Mouse (Mus musculus) forebrain, postnatal 0 days (tissue): ENCODE results near the gene Slc25a26. TPM values are rescaled to one million over a fixed set of nuclear protein-coding genes. Genes with fewer than 3 reads are reported as not detected.

Experiments used
- ATAC-seq: fragments of 200-750 bp; cut with Nextera tagmentation; 2 replicates; pipeline ENCODE4 v1.8.0; 2017; ENCODE audit warnings: mild to moderate bottlenecking, moderate library complexity
- DNase-seq: peaks from one replicate; pipeline ENCODE4 v3.0.0-alpha.2; 2015
- H3K27ac ChIP-seq: fragments of 300-500 bp; sonication (generic); 2 replicates; pipeline ENCODE4 v1.5.1; 2014; ENCODE audit warnings: low read depth, mild to moderate bottlenecking, antibody characterized with exemption, low read length, moderate library complexity, mixed read lengths
- H3K27me3 ChIP-seq: fragments of 300-500 bp; sonication (generic); 2 replicates; pipeline ENCODE4 v1.6.1; 2014; ENCODE audit warnings: mild to moderate bottlenecking, low read length, mixed read lengths; ENCODE audit not compliant: insufficient read depth
- H3K36me3 ChIP-seq: fragments of 300-500 bp; sonication (generic); 2 replicates; pipeline ENCODE4 v1.6.1; 2014; ENCODE audit warnings: mild to moderate bottlenecking, moderate library complexity; ENCODE audit not compliant: insufficient read depth
- H3K4me1 ChIP-seq: fragments of 300-500 bp; sonication (generic); 2 replicates; pipeline ENCODE4 v1.6.1; 2014; ENCODE audit warnings: antibody characterized with exemption; ENCODE audit not compliant: insufficient read depth
- H3K4me2 ChIP-seq: fragments of 300-500 bp; sonication (generic); 2 replicates; pipeline ENCODE4 v1.6.1; 2014; ENCODE audit warnings: low read depth, mild to moderate bottlenecking, moderate library complexity
- H3K4me3 ChIP-seq: fragments of 300-500 bp; sonication (generic); 2 replicates; pipeline ENCODE4 v1.5.1; 2014; ENCODE audit warnings: low read depth, low read length, mixed read lengths
- H3K9ac ChIP-seq: fragments of 300-500 bp; sonication (generic); 2 replicates; pipeline ENCODE4 v1.6.1; 2014; ENCODE audit warnings: mild to moderate bottlenecking
- H3K9me3 ChIP-seq: fragments of 300-500 bp; sonication (generic); 2 replicates; pipeline ENCODE4 v1.6.1; 2016; ENCODE audit warnings: low read length
- CTCF ChIP-seq: sonication (generic); IDR thresholded peaks from 2 replicates; pipeline ENCODE4 v1.5.1; 2016; ENCODE audit warnings: antibody characterized with exemption, control low read depth, low read depth
- WGBS: fragments of 180-500 bp; shearing (Covaris S2); extraction: QIAGEN DNeasy Blood & Tissue Kit; methylation state at CpG from one replicate; pipeline ENCODE4 v1.1.7; 2014; 5-methylcytosine and 5-hydroxymethylcytosine counted together
- polyA plus RNA-seq: library from polyadenylated mRNA; unstranded; fragments of >200 nt; fragmentation: Nextera tagmentation; extraction: Ambion mirVana; gene quantifications from 2 replicates; pipeline ENCODE4 v1.2.1, GENCODE M21; 2015
- total RNA-seq: library from RNA; depleted of rRNA; stranded (reverse); fragments of >200 nt; gene quantifications from 2 replicates; pipeline ENCODE4 v1.2.3, GENCODE M21; 2014

Gene Slc25a26
- total and polyA plus RNA-seq, 2 experiments from 2014 or later = 8.0 to 8.7 TPM

DNA sequence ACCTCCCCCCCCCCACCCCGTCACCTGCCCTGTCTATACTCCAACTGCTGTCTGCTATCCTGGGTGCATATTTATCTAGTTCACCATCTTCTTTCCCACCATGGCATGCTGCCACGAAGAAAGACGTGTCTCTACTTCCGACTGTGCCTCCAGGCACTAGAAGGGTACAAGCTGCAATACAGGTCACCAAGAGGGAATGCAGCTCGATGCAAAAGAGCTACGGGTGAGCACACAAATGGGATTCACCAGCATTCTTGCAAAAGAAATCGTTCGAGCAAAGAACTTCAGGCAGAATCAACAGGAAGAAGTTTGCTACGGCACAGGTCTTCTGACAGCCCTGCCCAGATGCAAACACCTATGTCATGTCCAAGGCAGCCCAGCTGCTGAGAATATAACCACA lies 134.6 kb downstream of the Slc25a26 start:
- no peak for ATAC-seq
- Histone ChIP-seq H3K4me2 (no peak overlapping the region), H3K36me3 (no peaks in the 10 kb centered on the region), H3K9me3 (no peaks in the 10 kb centered on the region), H3K9ac (no peak overlapping the region), H3K4me3 (no peak overlapping the region), H3K27me3 (no peaks in the 10 kb centered on the region), H3K27ac (no peak overlapping the region; the same call in 1 of the 2 replicates), H3K4me1 (no peaks in the 10 kb centered on the region)
- DNase-seq = no peak
- no peak for TF ChIP-seq CTCF
- 60% methylated on average over 9 of the region's 9 CpGs for WGBS

DNA sequence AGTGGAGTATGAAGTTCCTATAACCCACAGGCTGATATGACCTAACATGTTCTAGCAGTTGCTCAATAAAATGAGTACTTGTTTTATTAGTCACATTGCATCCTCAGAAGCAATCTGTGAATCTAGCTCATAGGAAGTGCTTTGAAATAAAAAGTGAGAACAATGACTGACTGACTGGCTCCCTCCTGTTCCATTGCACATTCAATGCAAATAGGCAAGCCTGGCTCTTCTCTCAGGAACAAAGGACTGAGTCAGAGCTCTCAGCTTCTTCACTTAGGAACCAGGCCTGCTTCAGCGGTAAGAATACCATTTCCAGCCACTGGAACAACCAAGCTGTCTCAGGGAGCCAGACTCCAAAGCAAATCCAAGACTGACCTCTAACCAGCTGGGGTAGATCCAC lies 135.2 kb downstream of the Slc25a26 start:
- DNase-seq = no peak
- no peak for ATAC-seq
- H3K4me2 ChIP-seq = no peak overlapping the region
- H3K4me1 ChIP-seq = no peaks in the 10 kb centered on the region
- no peak overlapping the region for H3K9ac ChIP-seq
- no peaks in the 10 kb centered on the region for H3K27me3 ChIP-seq
- no peaks in the 10 kb centered on the region for H3K9me3 ChIP-seq
- no peak for TF ChIP-seq CTCF
- 45% methylated on average over 1 of the region's 1 CpGs for WGBS
- H3K27ac ChIP-seq = no peak overlapping the region
- H3K4me3 ChIP-seq = no peak overlapping the region
- no peaks in the 10 kb centered on the region for H3K36me3 ChIP-seq

DNA sequence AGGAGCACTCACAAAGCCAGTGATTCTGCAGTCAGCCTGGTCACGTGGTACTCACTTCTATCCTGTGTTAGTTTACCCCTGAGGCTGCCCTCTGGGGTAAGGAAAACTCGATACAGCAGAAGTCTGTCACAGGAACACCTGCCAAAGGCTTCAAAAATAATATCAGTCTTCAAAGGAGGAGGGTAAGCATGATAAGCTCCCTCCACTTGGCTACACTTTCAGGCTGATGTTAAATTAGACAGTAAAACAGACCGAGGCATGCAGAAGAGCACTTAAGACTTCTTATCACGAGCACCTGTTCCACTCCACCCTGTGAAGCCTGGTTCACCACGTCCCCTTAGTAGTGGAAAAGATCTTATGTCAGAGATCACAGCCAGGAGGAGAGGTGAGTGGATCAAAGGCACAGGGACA lies 136.9 kb downstream of the Slc25a26 start:
- WGBS = 70% methylated on average over 5 of the region's 5 CpGs
- H3K27ac ChIP-seq = no peak overlapping the region
- no peak for DNase-seq

DNA sequence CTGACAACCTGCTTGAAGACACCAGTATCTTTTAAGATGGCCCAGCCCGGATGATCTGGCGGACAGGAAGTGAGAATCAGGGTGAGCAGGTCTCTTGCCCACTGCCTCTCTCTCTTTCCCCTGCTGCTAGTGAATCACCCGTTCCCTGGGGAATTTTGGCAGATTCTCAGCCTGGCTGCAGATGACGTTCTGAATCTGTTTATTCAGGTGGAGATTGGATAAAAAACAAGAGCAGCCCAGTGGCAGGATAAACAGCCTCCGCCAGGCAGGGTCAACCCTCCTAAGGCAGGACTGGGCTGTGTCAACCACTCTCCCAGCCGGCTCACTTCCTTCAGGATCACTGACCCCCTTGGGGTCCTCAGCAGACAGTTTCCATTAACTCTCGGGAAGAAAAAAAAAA lies 140.2 kb downstream of the Slc25a26 start:
- no peaks in the 10 kb centered on the region for H3K9me3 ChIP-seq
- ATAC-seq (no peak), DNase-seq (no peak)
- 33% methylated on average over 7 of the region's 7 CpGs for WGBS
- H3K9ac ChIP-seq = no peak overlapping the region
- H3K4me2 ChIP-seq = no peak overlapping the region
- no peak overlapping the region for H3K27ac ChIP-seq
- H3K27me3 ChIP-seq = no peaks in the 10 kb centered on the region
- H3K4me3 ChIP-seq = no peak overlapping the region
- H3K36me3 ChIP-seq = 0 out of 2 replicates have a peak, but pooled peaks cover 3% of the 10 kb centered on the region
- H3K4me1 ChIP-seq = no peaks in the 10 kb centered on the region
- TF ChIP-seq CTCF = no peak

More for the DNA sequence above, 136.9 kb downstream of the Slc25a26 start:
- H3K27me3 ChIP-seq = no peaks in the 10 kb centered on the region
- no peak for TF ChIP-seq CTCF
- H3K9me3 ChIP-seq = no peaks in the 10 kb centered on the region
- no peaks in the 10 kb centered on the region for H3K4me1 ChIP-seq
- no peaks in the 10 kb centered on the region for H3K36me3 ChIP-seq
- no peak overlapping the region for H3K4me3 ChIP-seq
- no peak overlapping the region for H3K9ac ChIP-seq
- no peak overlapping the region for H3K4me2 ChIP-seq
- ATAC-seq = no peak

DNA sequence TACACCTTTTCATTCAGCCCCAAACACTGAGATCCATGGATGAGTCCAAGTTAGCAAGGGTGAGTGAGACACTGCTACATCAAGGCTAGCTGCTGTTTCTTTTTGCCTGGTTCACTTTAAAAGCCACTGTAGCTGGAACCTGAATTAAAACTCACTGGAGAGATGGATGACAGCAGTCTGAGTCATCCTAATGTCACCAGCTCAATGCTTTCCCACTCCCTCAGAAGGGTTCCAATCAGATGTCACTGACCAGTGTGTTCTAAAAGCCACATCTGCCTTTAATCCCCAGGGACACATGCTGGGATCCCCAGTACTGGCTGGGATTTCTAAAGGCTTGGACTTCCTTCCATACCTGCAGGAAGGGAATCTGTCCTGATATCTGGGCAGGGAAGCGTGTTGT lies 141.9 kb downstream of the Slc25a26 start:
- Histone ChIP-seq H3K4me1 (no peaks in the 10 kb centered on the region), H3K9ac (no peak overlapping the region), H3K9me3 (no peaks in the 10 kb centered on the region), H3K4me2 (no peak overlapping the region), H3K27ac (no peak overlapping the region), H3K4me3 (no peak overlapping the region), H3K36me3 (0 out of 2 replicates have a peak, but pooled peaks cover 3% of the 10 kb centered on the region), H3K27me3 (no peaks in the 10 kb centered on the region)
- 95% methylated on average over 1 of the region's 1 CpGs for WGBS
- no peak for TF ChIP-seq CTCF
- ATAC-seq (no peak), DNase-seq (no peak)

DNA sequence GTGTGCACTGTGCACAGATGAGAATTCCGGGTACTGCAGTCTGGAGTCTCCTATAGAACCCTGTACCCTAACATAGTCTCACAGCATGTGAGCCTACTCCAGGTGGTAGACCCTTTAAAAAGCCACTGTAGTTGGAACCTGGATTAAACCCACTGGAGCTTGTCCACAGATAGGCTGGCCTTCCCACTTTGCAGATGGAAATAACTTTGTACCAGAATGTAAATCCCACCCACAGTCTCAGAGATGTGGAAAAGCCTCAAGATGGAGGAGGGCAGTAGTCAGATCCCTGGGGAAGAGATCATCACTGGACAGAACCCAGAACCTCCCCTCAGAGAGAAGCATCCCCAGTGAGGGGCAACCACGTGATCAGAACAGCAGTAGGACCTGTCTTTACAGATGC lies 143.9 kb downstream of the Slc25a26 start:
- Histone ChIP-seq H3K4me1 (peaks cover 9% of the 10 kb centered on the region; the same call in 1 of the 2 replicates), H3K36me3 (0 out of 2 replicates have a peak, but pooled peaks cover 3% of the 10 kb centered on the region), H3K9ac (no peak overlapping the region), H3K4me3 (no peak overlapping the region), H3K4me2 (no peak overlapping the region), H3K27ac (no peak overlapping the region), H3K9me3 (no peaks in the 10 kb centered on the region), H3K27me3 (no peaks in the 10 kb centered on the region)
- TF ChIP-seq CTCF = no peak
- ATAC-seq = no peak
- 90% methylated on average over 2 of the region's 2 CpGs for WGBS
- no peak for DNase-seq

DNA sequence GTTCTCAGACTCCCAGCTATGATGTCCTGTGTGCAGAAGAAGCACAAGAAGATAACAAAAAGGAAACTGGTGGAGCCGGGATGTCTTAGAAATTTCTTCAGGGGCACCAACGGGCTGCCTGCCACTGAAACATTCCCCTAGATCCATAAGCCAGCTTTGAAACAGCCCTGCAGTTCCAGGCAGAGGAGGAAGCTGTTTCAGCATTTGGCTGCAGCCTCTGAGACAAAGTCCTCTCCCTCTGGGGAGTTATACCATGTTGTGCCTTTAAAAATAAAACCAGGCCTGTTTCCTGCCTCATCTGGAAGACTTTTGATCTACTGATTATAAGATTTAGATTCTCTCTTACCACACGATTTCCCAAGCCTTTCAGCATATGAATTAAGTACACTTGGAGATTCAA lies 144.5 kb downstream of the Slc25a26 start:
- Histone ChIP-seq H3K36me3 (0 out of 2 replicates have a peak, but pooled peaks cover 3% of the 10 kb centered on the region), H3K4me2 (no peak overlapping the region), H3K27ac (no peak overlapping the region), H3K4me1 (peaks cover 11% of the 10 kb centered on the region; the same call in 1 of the 2 replicates), H3K9me3 (no peaks in the 10 kb centered on the region), H3K27me3 (no peaks in the 10 kb centered on the region), H3K9ac (no peak overlapping the region), H3K4me3 (no peak overlapping the region)
- DNase-seq (no peak), ATAC-seq (no peak)
- 70% methylated on average over 3 of the region's 3 CpGs for WGBS
- TF ChIP-seq CTCF = no peak
